Mouse (Mus musculus): ENCODE data around the gene Txnrd1. TPM values are rescaled to one million over a fixed set of nuclear protein-coding genes. Genes with fewer than 3 reads are reported as not detected.

Txnrd1 gene
- polyA plus RNA-seq, 1 experiment = 69.4 TPM

DNA sequence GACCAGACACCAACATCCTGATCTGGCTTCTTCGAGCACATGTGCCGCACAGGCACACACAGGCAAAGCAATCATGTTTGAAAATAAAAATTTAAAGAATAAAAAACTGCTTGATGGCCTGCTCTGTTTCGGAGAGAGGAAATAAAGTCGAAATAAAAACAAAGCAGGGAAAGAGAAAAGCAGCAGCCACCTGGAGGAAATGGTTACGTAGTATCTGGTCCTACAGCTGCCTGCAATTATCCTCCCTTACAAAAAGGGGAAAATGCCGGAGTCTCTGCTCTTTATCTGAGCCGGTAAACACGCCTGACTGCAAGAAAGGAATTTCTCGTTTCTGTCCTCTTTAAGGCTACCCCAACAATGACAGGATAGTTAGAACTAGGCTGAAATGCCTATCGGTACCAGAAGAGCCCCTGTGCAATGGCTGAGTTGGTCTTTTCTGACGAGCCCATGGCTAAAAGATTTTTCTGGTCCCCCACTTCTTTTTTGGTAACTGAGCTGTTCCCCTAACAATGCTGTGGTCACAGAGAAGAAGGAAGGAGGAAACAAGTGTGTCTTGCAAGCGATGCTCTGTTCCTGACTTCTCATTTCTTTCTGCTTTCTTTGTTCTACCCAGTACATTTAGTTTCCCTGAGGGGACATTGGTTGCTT, 37.2 kb upstream of the Txnrd1 start:
- 25% methylated on average over 12 of the region's 12 CpGs for WGBS
- TF ChIP-seq POLR2A (IDR thresholded peaks at IDR 0.05; ENCODE audit: low read depth, low read length) = no peak
- TF ChIP-seq CTCF (IDR thresholded peaks at IDR 0.05; ENCODE audit: extremely low read depth, insufficient read length, insufficient replicate concordance, low read depth, low read length) = no peak
- Histone ChIP-seq H3K27ac (ENCODE audit: insufficient read depth, low read depth, low read length) (no peak overlapping the region), H3K4me3 (ENCODE audit: low read depth, low read length) (no peak overlapping the region), H3K27me3 (ENCODE audit: control insufficient read depth, insufficient read depth, low read length) (no peaks in the 10 kb centered on the region), H3K36me3 (ENCODE audit: control insufficient read depth, insufficient read depth, low read length) (no peaks in the 10 kb centered on the region), H3K4me1 (ENCODE audit: control insufficient read depth, insufficient read depth, insufficient read length, low read length) (peaks cover 17% of the 10 kb centered on the region)

DNA sequence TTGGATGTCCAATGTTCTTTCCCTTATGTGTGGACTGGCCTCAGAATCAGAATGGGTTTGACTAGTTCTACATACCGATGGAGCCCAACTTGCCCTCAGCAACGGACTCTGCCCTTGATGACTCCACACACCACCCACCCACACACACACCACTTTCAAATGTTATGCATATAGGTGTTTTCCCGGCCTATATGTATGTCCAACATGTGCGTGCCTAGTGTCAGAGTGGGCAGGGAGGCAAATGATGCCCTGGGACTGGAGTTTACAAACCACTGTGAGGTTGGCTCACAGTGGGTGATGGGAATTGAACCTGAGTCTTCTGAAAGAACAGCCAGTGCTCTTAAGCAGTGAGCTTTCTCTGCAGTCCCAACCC, 36.6 kb upstream of the Txnrd1 start:
- WGBS = 63% methylated on average over 4 of the region's 4 CpGs
- H3K27me3 ChIP-seq (ENCODE audit: control insufficient read depth, insufficient read depth, low read length) = no peaks in the 10 kb centered on the region
- no peak overlapping the region for H3K27ac ChIP-seq (ENCODE audit: insufficient read depth, low read depth, low read length)
- no peak overlapping the region for H3K4me3 ChIP-seq (ENCODE audit: low read depth, low read length)
- TF ChIP-seq CTCF (IDR thresholded peaks at IDR 0.05; ENCODE audit: extremely low read depth, insufficient read length, insufficient replicate concordance, low read depth, low read length) = no peak
- TF ChIP-seq POLR2A (IDR thresholded peaks at IDR 0.05; ENCODE audit: low read depth, low read length) = no peak
- peaks cover 18% of the 10 kb centered on the region for H3K4me1 ChIP-seq (ENCODE audit: control insufficient read depth, insufficient read depth, insufficient read length, low read length)
- no peaks in the 10 kb centered on the region for H3K36me3 ChIP-seq (ENCODE audit: control insufficient read depth, insufficient read depth, low read length)

DNA sequence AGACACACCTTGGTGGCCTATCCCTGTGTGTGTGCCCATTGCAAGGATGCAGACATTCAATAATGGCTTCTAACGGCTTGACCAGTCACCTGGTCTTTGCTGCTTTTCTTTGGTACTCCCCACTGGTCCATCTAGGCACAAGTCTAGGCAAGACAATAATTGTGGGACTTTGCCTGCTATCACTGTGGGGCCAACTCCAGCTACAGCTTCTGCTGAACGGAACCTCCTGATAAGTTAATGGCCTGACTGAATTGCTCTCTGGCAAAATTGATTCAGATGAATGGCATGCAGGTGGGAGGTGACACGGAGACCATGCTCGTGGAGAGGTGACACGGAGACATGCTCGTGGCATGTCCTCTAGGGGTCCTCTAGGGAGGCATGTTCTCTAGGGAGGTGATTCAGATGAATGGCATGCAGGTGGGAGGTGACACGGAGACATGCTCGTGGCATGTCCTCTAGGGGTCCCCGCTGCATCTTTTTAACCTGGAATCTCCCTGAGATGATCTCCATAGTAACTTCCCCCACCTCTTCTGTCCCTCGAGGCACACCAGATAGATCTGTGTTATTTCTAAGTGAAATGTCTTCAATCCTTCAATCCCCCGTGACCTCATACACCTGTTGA, 35.3 kb upstream of the Txnrd1 start:
- TF ChIP-seq POLR2A (IDR thresholded peaks at IDR 0.05; ENCODE audit: low read depth, low read length) (no peak), CTCF (IDR thresholded peaks at IDR 0.05; ENCODE audit: extremely low read depth, insufficient read length, insufficient replicate concordance, low read depth, low read length) (no peak)
- H3K36me3 ChIP-seq (ENCODE audit: control insufficient read depth, insufficient read depth, low read length) = no peaks in the 10 kb centered on the region
- 37% methylated on average over 11 of the region's 11 CpGs for WGBS
- H3K4me1 ChIP-seq (ENCODE audit: control insufficient read depth, insufficient read depth, insufficient read length, low read length) = peaks cover 18% of the 10 kb centered on the region
- H3K4me3 ChIP-seq (ENCODE audit: low read depth, low read length) = no peak overlapping the region
- no peak overlapping the region for H3K27ac ChIP-seq (ENCODE audit: insufficient read depth, low read depth, low read length)
- no peaks in the 10 kb centered on the region for H3K27me3 ChIP-seq (ENCODE audit: control insufficient read depth, insufficient read depth, low read length)

DNA sequence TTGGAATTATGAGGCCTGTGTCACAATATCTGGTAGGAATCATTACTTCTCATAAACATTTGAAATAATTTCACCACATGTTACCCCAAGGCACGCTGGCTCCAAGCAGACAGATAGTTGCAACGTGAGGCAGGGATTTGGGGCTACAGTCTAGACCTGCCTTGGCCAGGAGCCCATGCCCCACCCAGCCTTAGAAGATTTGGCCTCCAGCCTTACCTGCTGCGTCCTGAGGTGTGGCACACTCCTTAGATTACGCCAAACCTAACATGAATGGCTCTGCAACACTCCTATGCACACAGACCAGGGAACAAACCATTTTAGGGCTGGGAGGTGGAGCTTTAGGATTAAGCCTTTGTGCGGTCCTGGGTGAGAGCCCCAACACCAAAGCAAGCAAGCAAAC, 33.7 kb upstream of the Txnrd1 start:
- TF ChIP-seq CTCF (IDR thresholded peaks at IDR 0.05; ENCODE audit: extremely low read depth, insufficient read length, insufficient replicate concordance, low read depth, low read length) (no peak), POLR2A (IDR thresholded peaks at IDR 0.05; ENCODE audit: low read depth, low read length) (no peak)
- Histone ChIP-seq H3K27ac (ENCODE audit: insufficient read depth, low read depth, low read length) (no peak overlapping the region), H3K27me3 (ENCODE audit: control insufficient read depth, insufficient read depth, low read length) (no peaks in the 10 kb centered on the region), H3K4me3 (ENCODE audit: low read depth, low read length) (no peak overlapping the region), H3K36me3 (ENCODE audit: control insufficient read depth, insufficient read depth, low read length) (no peaks in the 10 kb centered on the region), H3K4me1 (ENCODE audit: control insufficient read depth, insufficient read depth, insufficient read length, low read length) (peaks cover 17% of the 10 kb centered on the region)
- 24% methylated on average over 5 of the region's 5 CpGs for WGBS

DNA sequence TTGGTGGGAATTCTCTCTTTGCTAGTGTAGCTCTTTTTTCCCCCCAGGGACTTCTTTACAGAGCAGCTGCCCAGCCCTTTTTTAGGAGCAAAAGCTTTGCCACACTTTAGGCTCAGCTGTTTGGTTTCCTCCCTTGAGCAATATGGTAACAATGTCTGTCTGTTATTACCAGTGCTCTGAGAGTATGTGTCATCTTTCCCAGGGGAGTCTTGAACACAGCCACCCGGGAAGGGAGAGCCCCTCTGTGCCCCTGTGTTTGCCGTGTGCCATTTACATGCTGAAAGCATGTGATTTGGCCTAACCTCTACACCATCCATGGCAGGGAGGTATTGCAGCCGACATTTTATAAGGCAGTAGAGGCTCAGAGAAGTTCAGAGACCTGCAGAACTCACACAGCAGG, 29.4 kb upstream of the Txnrd1 start:
- Histone ChIP-seq H3K4me3 (ENCODE audit: low read depth, low read length) (no peak overlapping the region), H3K27ac (ENCODE audit: insufficient read depth, low read depth, low read length) (peak overlapping the region; percentile 36; the same call in 1 of the 2 replicates), H3K4me1 (ENCODE audit: control insufficient read depth, insufficient read depth, insufficient read length, low read length) (peaks cover 18% of the 10 kb centered on the region; the same call in 1 of the 2 replicates), H3K27me3 (ENCODE audit: control insufficient read depth, insufficient read depth, low read length) (no peaks in the 10 kb centered on the region), H3K36me3 (ENCODE audit: control insufficient read depth, insufficient read depth, low read length) (no peaks in the 10 kb centered on the region)
- 37% methylated on average over 3 of the region's 3 CpGs for whole genome bisulfite sequencing
- TF ChIP-seq CTCF (IDR thresholded peaks at IDR 0.05; ENCODE audit: extremely low read depth, insufficient read length, insufficient replicate concordance, low read depth, low read length) = no peak
- TF ChIP-seq POLR2A (IDR thresholded peaks at IDR 0.05; ENCODE audit: low read depth, low read length) = no peak

DNA sequence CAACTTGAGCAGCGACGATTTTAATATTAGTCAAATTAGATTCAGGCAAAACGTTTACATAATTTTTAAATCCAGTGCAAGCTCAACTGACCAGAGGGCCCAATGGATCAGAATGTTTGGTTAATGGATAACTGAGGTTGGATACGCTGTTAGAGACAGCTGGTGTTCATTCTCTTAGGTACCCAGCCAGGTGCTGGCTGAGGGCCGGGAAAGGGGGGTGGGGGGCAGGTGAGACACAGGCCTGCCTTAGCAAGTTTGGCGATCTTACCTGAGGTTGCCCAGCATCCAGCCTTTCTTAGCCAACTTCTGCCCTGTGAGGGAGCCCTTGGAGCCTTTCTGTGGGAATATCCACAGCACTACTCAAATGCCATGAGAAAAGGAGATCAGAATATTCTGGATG, 28.6 kb upstream of the Txnrd1 start:
- Histone ChIP-seq H3K27ac (ENCODE audit: insufficient read depth, low read depth, low read length) (peak overlapping the region; percentile 41; the same call in 1 of the 2 replicates), H3K27me3 (ENCODE audit: control insufficient read depth, insufficient read depth, low read length) (no peaks in the 10 kb centered on the region)

DNA sequence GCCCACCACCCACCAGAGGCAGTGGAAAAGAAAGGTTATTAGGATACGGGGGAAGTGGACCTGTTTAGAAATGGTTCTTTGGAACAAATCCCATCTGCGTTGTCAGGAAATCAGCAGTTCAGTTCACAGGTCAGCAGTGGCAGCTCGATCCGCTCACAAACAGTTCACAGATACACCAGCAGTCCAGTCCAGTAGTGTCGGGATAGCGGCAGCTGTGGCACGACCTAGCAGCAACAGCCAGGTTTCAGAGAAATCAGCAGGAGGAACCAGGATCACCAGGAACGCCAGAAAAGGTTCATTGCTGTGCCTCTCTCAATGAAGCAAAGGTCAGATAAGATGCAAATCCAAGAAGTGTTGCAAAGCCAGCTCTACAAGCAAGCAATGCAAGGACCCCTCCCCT, 27.3 kb upstream of the Txnrd1 start:
- H3K27ac ChIP-seq (ENCODE audit: insufficient read depth, low read depth, low read length) = no peak overlapping the region
- 43% methylated on average over 8 of the region's 8 CpGs for WGBS
- no peak for TF ChIP-seq CTCF (IDR thresholded peaks at IDR 0.05; ENCODE audit: extremely low read depth, insufficient read length, insufficient replicate concordance, low read depth, low read length)
- TF ChIP-seq POLR2A (IDR thresholded peaks at IDR 0.05; ENCODE audit: low read depth, low read length) = no peak

More for the DNA sequence above, 28.6 kb upstream of the Txnrd1 start:
- peaks cover 18% of the 10 kb centered on the region; the same call in 1 of the 2 replicates for H3K4me1 ChIP-seq (ENCODE audit: control insufficient read depth, insufficient read depth, insufficient read length, low read length)
- TF ChIP-seq POLR2A (IDR thresholded peaks at IDR 0.05; ENCODE audit: low read depth, low read length) = no peak
- TF ChIP-seq CTCF (IDR thresholded peaks at IDR 0.05; ENCODE audit: extremely low read depth, insufficient read length, insufficient replicate concordance, low read depth, low read length) = no peak
- no peaks in the 10 kb centered on the region for H3K36me3 ChIP-seq (ENCODE audit: control insufficient read depth, insufficient read depth, low read length)
- no peak overlapping the region for H3K4me3 ChIP-seq (ENCODE audit: low read depth, low read length)
- 33% methylated on average over 6 of the region's 6 CpGs for WGBS

More for the DNA sequence above, 27.3 kb upstream of the Txnrd1 start:
- Histone ChIP-seq H3K36me3 (ENCODE audit: control insufficient read depth, insufficient read depth, low read length) (no peaks in the 10 kb centered on the region), H3K4me1 (ENCODE audit: control insufficient read depth, insufficient read depth, insufficient read length, low read length) (peaks cover 13% of the 10 kb centered on the region; the same call in 1 of the 2 replicates), H3K27me3 (ENCODE audit: control insufficient read depth, insufficient read depth, low read length) (no peaks in the 10 kb centered on the region), H3K4me3 (ENCODE audit: low read depth, low read length) (no peak overlapping the region)

Data from small intestine, adult 2 months (tissue).